Mouse (Mus musculus) A20 (cell line): Measurements from ENCODE around the gene Zfp560.
A peak's percentile ranks its signal among the peaks of the same experiment; 100 is the strongest.
"Not testable (repeated sequence)": the region's sequence is repeated elsewhere in the genome, so short reads cannot be mapped to it uniquely, and the experiment has no call there.

ENCODE experiments used
- DNase-seq: peaks from one replicate; pipeline ENCODE4 v3.0.0-alpha.2; 2011; ENCODE audit warnings: low read depth, low spot score

Gene Zfp560

DNA sequence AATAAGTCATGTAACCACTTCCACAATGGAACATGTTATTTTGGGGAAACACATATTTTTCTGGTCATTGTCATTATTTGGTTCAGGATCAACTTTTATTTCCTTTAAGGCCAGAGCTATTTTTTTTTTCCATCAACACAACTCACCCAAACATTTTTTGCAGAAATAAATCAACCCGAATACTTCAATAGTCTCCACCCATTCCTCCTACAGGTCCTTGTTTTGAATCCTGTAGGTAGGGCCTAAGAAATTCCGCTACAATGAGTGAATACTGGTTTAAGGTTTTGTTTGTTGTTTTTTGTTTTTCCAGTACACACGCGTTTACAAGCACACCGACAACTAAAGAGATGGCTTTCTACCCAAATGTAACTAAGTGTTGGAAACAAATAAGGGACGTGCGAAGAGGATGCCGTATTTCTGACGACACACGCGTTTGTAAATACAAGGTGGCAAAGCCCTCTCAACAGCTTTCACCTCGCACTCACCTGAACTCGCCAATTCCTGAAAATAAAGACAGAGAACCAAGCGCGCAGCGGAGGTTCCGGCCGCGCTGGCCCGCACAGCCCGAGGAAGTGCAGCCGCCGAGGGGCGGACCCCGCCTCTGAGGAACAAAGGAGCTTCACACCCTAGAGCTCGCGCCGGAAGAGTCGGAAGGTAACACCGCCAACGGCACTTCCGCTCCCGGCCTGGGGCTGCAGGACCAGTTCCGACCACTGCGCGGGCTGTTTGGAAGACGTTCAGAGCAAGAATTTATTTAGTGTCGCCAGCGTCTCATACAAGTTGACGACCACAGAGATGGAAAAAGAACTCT lies at the start of gene Zfp560:
Zfp560 (minus strand) TSS at position 646 of the 811 bp plus-strand sequence.
- peak; percentile 97 for DNase-seq

DNA sequence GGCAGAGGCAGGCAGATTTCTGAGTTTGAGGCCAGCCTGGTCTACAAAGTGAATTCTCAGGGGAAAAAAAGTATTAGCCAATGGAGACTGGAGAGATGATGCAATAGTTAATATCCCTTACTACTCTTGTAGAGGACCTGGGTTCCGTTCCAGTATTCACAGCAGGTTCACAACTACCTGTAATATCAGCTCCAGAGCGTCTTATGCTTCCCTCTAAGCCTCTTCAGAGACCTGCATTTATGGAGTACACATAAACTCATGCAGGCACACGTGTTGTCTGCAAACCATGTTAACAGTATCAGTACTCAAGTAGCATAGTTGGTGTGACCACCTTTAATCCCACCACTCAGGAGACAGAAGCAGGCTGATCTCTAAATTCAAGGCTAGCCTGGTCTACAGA lies 45.0 kb upstream of the Zfp560 start:
- DNase-seq: no peak

DNA sequence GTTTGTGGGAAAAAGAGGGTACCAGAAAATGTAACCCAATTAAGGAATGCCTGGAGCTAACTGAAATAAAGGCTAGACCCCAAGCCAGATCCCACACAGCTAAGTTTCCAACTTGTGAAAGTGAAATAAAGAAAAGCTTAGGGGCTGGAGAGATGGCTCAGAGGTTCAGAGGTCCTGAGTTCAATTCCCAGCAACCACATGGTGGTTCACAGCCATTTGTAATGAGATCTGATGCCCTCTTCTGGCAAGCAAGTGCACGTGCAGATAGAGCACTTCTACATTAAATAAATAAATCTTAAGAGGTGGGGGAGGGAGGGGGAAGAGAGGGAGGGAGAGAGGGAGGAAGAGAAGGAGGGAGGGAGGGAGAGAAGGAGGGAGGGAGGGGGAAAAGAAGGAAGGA lies 26.5 kb upstream of the Zfp560 start:
- DNase-seq: no peak

- no peak for DNase-seq
Observed at GRCm38 (mm10) chr9:20409319-20409718, 24.3 kb upstream of the Zfp560 start.

- DNase-seq: no peak
Observed at GRCm38 (mm10) chr9:20385343-20385703, 346 bp upstream of the Zfp560 start.

- DNase-seq: no peak
Observed at GRCm38 (mm10) chr9:20383659-20384058, 1.3 kb downstream of the Zfp560 start.

DNA sequence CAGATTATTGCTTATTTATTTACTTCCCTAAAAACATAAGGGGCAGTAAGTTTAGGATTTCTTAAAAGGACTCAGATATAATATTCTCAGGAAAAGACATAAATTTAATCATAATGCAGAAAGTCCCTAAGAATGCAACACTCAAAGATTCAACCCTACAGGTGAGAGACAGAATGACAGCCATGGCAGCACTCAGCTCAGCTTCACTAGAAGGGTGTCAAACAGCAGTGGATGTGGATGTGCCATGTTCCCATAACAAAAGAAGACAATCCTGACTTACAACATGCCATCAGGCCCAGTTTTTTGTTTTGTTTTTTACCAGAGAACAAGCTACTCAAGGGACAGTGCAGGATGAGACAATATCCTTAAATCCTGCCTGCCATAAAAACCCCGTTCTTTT lies 10.3 kb downstream of the Zfp560 start:
- DNase-seq: no peak

- no peak for DNase-seq
Observed at GRCm38 (mm10) chr9:20367311-20367710, 17.7 kb downstream of the Zfp560 start.

GRCm38 (mm10) chr9:20348501-20348900 lies 36.5 kb downstream of the Zfp560 start:
- no peak for DNase-seq

- DNase-seq: no peak
Observed at GRCm38 (mm10) chr9:20335994-20336393, 49.0 kb downstream of the Zfp560 start, which contains the start of gene Olfr18. Gene Olfr18 (minus strand): TSS chr9:20336094.

GRCm38 (mm10) chr9:20298232-20298631 lies 86.7 kb downstream of the Zfp560 start, which contains the start of gene Olfr873:
Gene Olfr873 (plus strand): TSS chr9:20298532.
- DNase-seq: no peak

GRCm38 (mm10) chr9:20295562-20295961 lies 89.4 kb downstream of the Zfp560 start:
- DNase-seq: not testable (repeated sequence)
